Mouse (Mus musculus) liver, embryonic 14.5 days (tissue): ENCODE data around the gene Myt1l.

Experiments
- CTCF ChIP-seq: IDR thresholded peaks from 2 replicates; pipeline ENCODE4 v1.5.1; 2016; ENCODE audit warnings: antibody characterized with exemption, low read depth, control low read depth
- EP300 ChIP-seq: IDR thresholded peaks from 2 replicates; pipeline ENCODE4 v1.6.1; 2016; ENCODE audit warnings: antibody characterized with exemption, low read depth

- TF ChIP-seq CTCF, result no peak
- TF ChIP-seq EP300, result no peak
Observed at GRCm38 (mm10) chr12:29571613-29572012, 43.4 kb downstream of the Myt1l start.
